8 mouse cellular contexts compared by ENCODE assay signal in genomic region chr3:144719901-144720747, GRCm38 (mm10). TPM values are rescaled to one million over a fixed set of nuclear protein-coding genes. Genes with fewer than 3 reads are reported as not detected.
DNase-seq lines count a peak whose midpoint lies in the region; ATAC-seq and TF ChIP-seq lines count a peak whose summit lies in the region.

Sh3glb1 (minus strand) TSS chr3:144720335.

- WGBS in forebrain, embryonic 12.5 days, result under 1% methylated on average over 69 of the region's 98 CpGs
- 0% methylated on average over 38 of the region's 98 CpGs for WGBS in heart, postnatal 0 days
- WGBS in liver, embryonic 16.5 days (ENCODE audit: insufficient replicate concordance), result under 1% methylated on average over 63 of the region's 98 CpGs
- 1% methylated on average over 60 of the region's 98 CpGs for WGBS in neural tube, embryonic 13.5 days

- TF ChIP-seq POLR2A in CH12.LX (IDR thresholded peaks at IDR 0.05; ENCODE audit: low read depth, low read length), result peak; percentile 55
- TF ChIP-seq POLR2A in testis, adult 2 months (IDR thresholded peaks at IDR 0.05; ENCODE audit: control insufficient read depth, low read depth, low read length), result peak; percentile 54

- peaks cover 33% of the 10 kb centered on the region for H3K79me2 ChIP-seq in CH12.LX (replicated peaks; ENCODE audit: control insufficient read depth, extremely low read depth, insufficient read depth, poor library complexity, severe bottlenecking)

- peak within 1 kb of the TSS; percentile 79 for H3K9ac ChIP-seq in CH12.LX (ENCODE audit: insufficient read depth, low read depth)
- peak within 1 kb of the TSS; percentile 94 for H3K9ac ChIP-seq in forebrain, embryonic 12.5 days
- peak within 1 kb of the TSS; percentile 92 for H3K9ac ChIP-seq in heart, postnatal 0 days (replicated peaks; ENCODE audit: low read depth, low read length)
- peak within 1 kb of the TSS; percentile 99 for H3K9ac ChIP-seq in liver, embryonic 16.5 days (ENCODE audit: low read depth, low read length)
- peak within 1 kb of the TSS; percentile 95 for H3K9ac ChIP-seq in neural tube, embryonic 13.5 days

- peak; percentile 94 for DNase-seq in CH12.LX (ENCODE audit: extremely low read depth)
- DNase-seq in c-Kit-positive CD71-positive TER-119-negative erythroid progenitor cells, embryonic 14.5 days (ENCODE audit: low read depth), result peak; percentile 81
- DNase-seq in heart, postnatal 0 days (ENCODE audit: low spot score), result peak; percentile 89
- DNase-seq in kidney, postnatal 4 days, result peak; percentile 98 to 99

- no peaks in the 10 kb centered on the region for H3K9me3 ChIP-seq in CH12.LX (replicated peaks; ENCODE audit: low read length)
- H3K9me3 ChIP-seq in forebrain, embryonic 12.5 days, result no peaks in the 10 kb centered on the region
- no peaks in the 10 kb centered on the region for H3K9me3 ChIP-seq in heart, postnatal 0 days (replicated peaks; ENCODE audit: control insufficient read depth, low read length)
- no peaks in the 10 kb centered on the region for H3K9me3 ChIP-seq in liver, embryonic 16.5 days (replicated peaks; ENCODE audit: control insufficient read depth, low read length)
- no peaks in the 10 kb centered on the region for H3K9me3 ChIP-seq in neural tube, embryonic 13.5 days

- H3K36me3 ChIP-seq in CH12.LX (replicated peaks in 1 of 2; ENCODE audit: control insufficient read depth in 1 of 2, insufficient read depth in 1 of 2, low read length in 1 of 2), result peaks cover 0 to 14% of the 10 kb centered on the region in 2 experiments
- no peaks in the 10 kb centered on the region for H3K36me3 ChIP-seq in forebrain, embryonic 12.5 days (replicated peaks)
- H3K36me3 ChIP-seq in heart, postnatal 0 days (replicated peaks; ENCODE audit: control insufficient read depth, insufficient read depth, low read length), result no peaks in the 10 kb centered on the region
- no peaks in the 10 kb centered on the region for H3K36me3 ChIP-seq in liver, embryonic 16.5 days (ENCODE audit: control insufficient read depth, insufficient read depth)
- H3K36me3 ChIP-seq in neural tube, embryonic 13.5 days, result no peaks in the 10 kb centered on the region
- peaks cover 1% of the 10 kb centered on the region; the same call in 1 of the 2 replicates for H3K36me3 ChIP-seq in testis, adult 2 months (ENCODE audit: control insufficient read depth, insufficient read depth, low read length)

- dilution Hi-C loops in CH12.LX (cut with MboI; ENCODE audit: extremely low pct_ligation_motif_present, extremely low pct_unique_long_range_greater_than_20kb, low sequenced_read_pairs), result no loop called here

- in situ Hi-C loops in CH12.LX (cut with MboI; ENCODE audit: low pct_ligation_motif_present, low pct_unique_long_range_greater_than_20kb, low sequenced_read_pairs), result loop anchor here (10.0 kb wide), 1 partner anchor 255 kb away; no protein-coding TSS in a partner anchor

- peak; percentile 83 for TF ChIP-seq RAD21 in CH12.LX (IDR thresholded peaks at IDR 0.05; ENCODE audit: low read depth, low read length)

- peak within 1 kb of the TSS; percentile 99 for H3K4me2 ChIP-seq in CH12.LX (ENCODE audit: insufficient read depth, low read depth, poor library complexity, severe bottlenecking)
- peak within 1 kb of the TSS; percentile 85 for H3K4me2 ChIP-seq in forebrain, embryonic 12.5 days
- H3K4me2 ChIP-seq in heart, postnatal 0 days (ENCODE audit: low read depth, low read length), result peak within 1 kb of the TSS; percentile 79
- H3K4me2 ChIP-seq in liver, embryonic 16.5 days (ENCODE audit: low read depth, low read length), result peak within 1 kb of the TSS; percentile 88
- H3K4me2 ChIP-seq in neural tube, embryonic 13.5 days, result peak within 1 kb of the TSS; percentile 87

- peak within 1 kb of the TSS; percentile 85 for H3K27ac ChIP-seq in CH12.LX (ENCODE audit: insufficient read depth, low read depth)
- H3K27ac ChIP-seq in forebrain, embryonic 12.5 days, result peak within 1 kb of the TSS; percentile 99
- peak within 1 kb of the TSS; percentile 99 for H3K27ac ChIP-seq in heart, postnatal 0 days (ENCODE audit: low read depth)
- peak within 1 kb of the TSS; percentile 100 for H3K27ac ChIP-seq in liver, embryonic 16.5 days (ENCODE audit: low read length)
- peak within 1 kb of the TSS; percentile 99 for H3K27ac ChIP-seq in neural tube, embryonic 13.5 days (replicated peaks)
- peak within 1 kb of the TSS; percentile 85 for H3K27ac ChIP-seq in testis, adult 2 months (ENCODE audit: control insufficient read depth, insufficient read depth, low read depth, low read length)

- peaks cover 14 to 47% of the 10 kb centered on the region in 2 experiments for H3K4me1 ChIP-seq in CH12.LX (ENCODE audit: control insufficient read depth in 1 of 2, insufficient read depth in 2 of 2)
- H3K4me1 ChIP-seq in forebrain, embryonic 12.5 days, result peaks cover 25% of the 10 kb centered on the region
- peaks cover 29% of the 10 kb centered on the region for H3K4me1 ChIP-seq in heart, postnatal 0 days (ENCODE audit: control insufficient read depth, insufficient read depth)
- peaks cover 30% of the 10 kb centered on the region for H3K4me1 ChIP-seq in liver, embryonic 16.5 days (ENCODE audit: control insufficient read depth, low read depth, low read length)
- H3K4me1 ChIP-seq in neural tube, embryonic 13.5 days (replicated peaks), result peaks cover 43% of the 10 kb centered on the region
- H3K4me1 ChIP-seq in testis, adult 2 months (ENCODE audit: control insufficient read depth, insufficient read depth, low read length), result peaks cover 7% of the 10 kb centered on the region

- peak within 1 kb of the TSS; percentile 65 to 97 (median 77) for H3K4me3 ChIP-seq in CH12.LX (replicated peaks in 1 of 3; ENCODE audit: low read depth in 2 of 3, low read length in 2 of 3, poor library complexity in 1 of 3)
- H3K4me3 ChIP-seq in forebrain, embryonic 12.5 days (replicated peaks), result peak within 1 kb of the TSS; percentile 94
- H3K4me3 ChIP-seq in heart, postnatal 0 days (ENCODE audit: low read depth, low read length), result peak within 1 kb of the TSS; percentile 91
- H3K4me3 ChIP-seq in liver, embryonic 16.5 days (ENCODE audit: low read depth, low read length), result peak within 1 kb of the TSS; percentile 99
- H3K4me3 ChIP-seq in neural tube, embryonic 13.5 days, result peak within 1 kb of the TSS; percentile 84
- H3K4me3 ChIP-seq in testis, adult 2 months (ENCODE audit: control insufficient read depth, low read depth, low read length), result peak within 1 kb of the TSS; percentile 95

- peak; percentile 98 for TF ChIP-seq CTCF in CH12.LX (conservative IDR thresholded peaks at IDR 0.05 in 1 of 2, IDR thresholded peaks at IDR 0.05 in 1 of 2; ENCODE audit: low read depth in 2 of 2, low read length in 2 of 2)
- TF ChIP-seq CTCF in heart, postnatal 0 days (IDR thresholded peaks at IDR 0.05; ENCODE audit: low read depth), result peak; percentile 100
- peak; percentile 99 for TF ChIP-seq CTCF in testis, adult 2 months (IDR thresholded peaks at IDR 0.05; ENCODE audit: control insufficient read depth, insufficient read depth, insufficient replicate concordance, low read depth, low read length)

- peak; percentile 94 for ATAC-seq in forebrain, embryonic 12.5 days (ENCODE audit: low FRiP score)
- peak; percentile 90 for ATAC-seq in heart, postnatal 0 days (ENCODE audit: insufficient read depth, low read depth)
- peak; percentile 87 for ATAC-seq in liver, embryonic 16.5 days (ENCODE audit: low read depth)
- ATAC-seq in neural tube, embryonic 13.5 days (ENCODE audit: low read depth), result peak; percentile 94

- no peaks in the 10 kb centered on the region for H3K27me3 ChIP-seq in CH12.LX (replicated peaks)
- no peaks in the 10 kb centered on the region for H3K27me3 ChIP-seq in forebrain, embryonic 12.5 days
- H3K27me3 ChIP-seq in heart, postnatal 0 days (ENCODE audit: control insufficient read depth, insufficient read depth, low read length), result no peaks in the 10 kb centered on the region
- no peaks in the 10 kb centered on the region for H3K27me3 ChIP-seq in liver, embryonic 16.5 days (ENCODE audit: control insufficient read depth, insufficient read depth, low read depth, low read length)
- no peaks in the 10 kb centered on the region for H3K27me3 ChIP-seq in neural tube, embryonic 13.5 days
- no peaks in the 10 kb centered on the region for H3K27me3 ChIP-seq in testis, adult 2 months (ENCODE audit: control insufficient read depth, insufficient read depth, low read length)

- TF ChIP-seq EP300 in CH12.LX (IDR thresholded peaks at IDR 0.05; ENCODE audit: low read length), result no peak
- no peak for TF ChIP-seq EP300 in heart, postnatal 0 days (IDR thresholded peaks at IDR 0.05; ENCODE audit: low read depth)

TF ChIP-seq in CH12.LX, 34 proteins besides CTCF, POLR2A, EP300 and RAD21 (continues in another document):
- TF ChIP-seq TBP (conservative IDR thresholded peaks at IDR 0.05; ENCODE audit: low read depth, low read length) (0 out of 2 replicates have a peak, but pooled peaks have one; percentile 54), TCF12 (IDR thresholded peaks at IDR 0.05; ENCODE audit: low read depth, low read length) (peak; percentile 87), USF1 (IDR thresholded peaks at IDR 0.05; ENCODE audit: low read depth, low read length) (no peak), JUND (conservative IDR thresholded peaks at IDR 0.05; ENCODE audit: low read depth, low read length) (no peak), HCFC1 (IDR thresholded peaks at IDR 0.05; ENCODE audit: low read depth, low read length) (peak; percentile 66), CHD1 (IDR thresholded peaks at IDR 0.05; ENCODE audit: low read depth, low read length) (no peak), MXI1 (IDR thresholded peaks at IDR 0.05; ENCODE audit: low read depth, low read length) (peak; percentile 69; the same call in 1 of the 2 replicates), MAFK (IDR thresholded peaks at IDR 0.05; ENCODE audit: insufficient replicate concordance, low read length) (no peak), NRF1 (IDR thresholded peaks at IDR 0.05; ENCODE audit: low read depth, low read length) (no peak), MAZ (IDR thresholded peaks at IDR 0.05; ENCODE audit: low read depth, low read length) (peak; percentile 87), NELFE (IDR thresholded peaks at IDR 0.05; ENCODE audit: low read depth, low read length) (peak; percentile 86), ZMIZ1 (IDR thresholded peaks at IDR 0.05; ENCODE audit: low read depth, low read length) (peak; percentile 29; the same call in 1 of the 2 replicates), PAX5 (IDR thresholded peaks at IDR 0.05; ENCODE audit: low read length) (no peak)

RNA-seq across cellular contexts. Expression of gene Sh3glb1, which starts in this region (rescaled TPM):
- 52.0 and 58.4 TPM in 2 replicates for total RNA-seq in CH12.LX (2012; rRNA removed)
- total RNA-seq in CH12.LX (2014; rRNA removed), result 112 and 115 TPM in 2 replicates
- polyA plus RNA-seq in CH12.LX (2012; ENCODE audit: insufficient read length, low read depth), result 171 and 189 TPM in 2 replicates
- 93.6 and 94.0 TPM in 2 replicates for polyA plus RNA-seq in forebrain, embryonic 12.5 days (2016; fragmentation: Nextera tagmentation; extraction: Ambion mirVana)
- total RNA-seq in heart, postnatal 0 days (2014; rRNA removed; ENCODE audit: low replicate concordance), result 94.8 and 139 TPM in 2 replicates
- polyA plus RNA-seq in heart, postnatal 0 days (2015; fragmentation: Nextera tagmentation; extraction: Ambion mirVana), result 231 and 235 TPM in 2 replicates
- polyA plus RNA-seq in liver, embryonic 16.5 days (2015; fragmentation: Nextera tagmentation; extraction: Ambion mirVana), result 78.8 and 83.3 TPM in 2 replicates
- polyA plus RNA-seq in neural tube, embryonic 13.5 days (2015; fragmentation: Nextera tagmentation; extraction: Ambion mirVana), result 119 and 127 TPM in 2 replicates
- polyA plus RNA-seq in testis, adult 2 months (2012; rRNA removed), result 415 and 469 TPM in 2 replicates

Comparison
In these comparisons a context has a peak if more than half of its experiments do, and no peak if none do; other contexts are left out.
1. Peak in every context shown above with its lines: DNase-seq, ATAC-seq, H3K4me3 ChIP-seq and H3K27ac ChIP-seq.